Mouse (Mus musculus): ENCODE results near the gene Best2. TPM values are rescaled to one million over a fixed set of nuclear protein-coding genes. Genes with fewer than 3 reads are reported as not detected.
A peak's percentile ranks its signal among the peaks of the same experiment; 100 is the strongest.

Best2 gene
- total RNA-seq, 4 experiments from 2014 or later: not detected

DNA sequence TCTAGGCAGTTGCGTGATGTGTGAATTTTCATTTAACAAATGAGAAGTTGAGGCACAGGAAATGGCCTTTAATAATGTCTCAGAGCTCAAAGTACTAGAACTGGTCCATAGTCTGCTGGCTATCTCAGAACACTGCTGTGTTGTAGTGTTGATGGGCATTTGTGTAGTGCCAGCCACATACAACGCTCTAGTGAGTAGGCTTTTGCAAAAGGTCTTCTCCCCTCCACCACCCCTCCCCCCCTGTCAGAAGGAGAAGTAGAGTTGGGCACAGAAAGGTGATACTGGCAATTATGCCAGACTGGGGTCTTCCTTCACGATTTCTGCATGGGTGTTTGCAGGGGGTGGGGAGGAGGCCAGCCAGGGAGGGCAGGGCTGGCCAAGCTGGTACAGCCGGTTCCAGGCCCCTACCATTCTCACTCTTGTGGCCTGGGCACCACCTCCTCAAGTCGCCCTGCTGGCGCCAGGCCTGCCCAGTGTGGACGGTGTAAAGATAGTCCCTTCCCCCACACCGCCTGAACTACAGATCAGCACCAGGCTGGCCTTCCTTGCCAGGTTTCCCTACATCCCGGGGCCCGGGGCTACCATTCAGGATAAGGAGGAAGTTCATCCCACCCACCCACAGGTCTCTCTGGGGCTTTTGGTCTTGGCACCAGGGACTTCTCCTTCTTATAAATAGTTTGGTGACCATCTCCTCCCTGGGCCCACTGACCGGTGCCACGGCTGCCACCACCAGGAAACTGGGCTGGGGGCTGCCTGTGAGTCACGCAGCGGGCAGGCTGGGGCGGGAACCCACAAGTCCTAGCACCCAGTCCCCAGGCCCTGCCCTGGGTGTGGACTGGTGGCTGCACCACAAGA, 32.5 kb downstream of the Best2 start:
- no peak for DNase-seq

DNA sequence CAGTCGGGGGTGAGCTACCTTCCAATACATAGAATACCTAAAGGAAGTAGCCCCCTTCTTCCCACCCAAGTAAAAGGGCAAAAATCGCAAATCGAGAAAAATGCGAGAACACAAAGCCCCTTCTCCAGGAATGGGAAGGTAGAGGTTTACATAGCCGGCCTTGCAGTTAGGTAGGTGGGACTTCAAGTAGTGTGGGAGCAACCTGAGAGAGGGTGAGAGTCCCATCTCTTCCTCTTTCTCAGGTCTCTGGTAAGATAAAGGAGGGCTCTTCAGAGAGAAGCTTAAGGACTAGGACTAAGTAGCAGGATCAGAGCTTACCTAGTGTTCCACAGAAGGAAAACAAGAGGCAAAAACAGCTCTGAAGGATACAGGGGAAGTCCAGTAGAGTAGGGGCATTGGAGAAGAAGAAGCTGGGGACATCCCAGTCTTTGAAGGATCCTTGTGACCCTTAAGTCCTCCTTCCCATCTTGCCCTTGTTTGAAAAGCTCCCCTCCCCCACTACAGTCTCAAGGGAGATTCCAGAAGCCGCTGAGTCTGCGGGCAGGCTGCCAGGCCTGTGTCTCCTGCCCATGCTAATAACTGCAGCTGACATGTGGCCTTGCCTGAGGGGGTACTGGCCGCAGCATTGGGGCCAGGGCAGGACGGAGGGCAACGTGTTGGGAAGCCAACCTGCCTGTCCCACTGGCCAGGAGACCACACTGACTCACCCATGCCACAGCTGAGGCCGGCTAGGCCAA, 33.5 kb downstream of the Best2 start:
- peak; percentile 86 for DNase-seq

DNA sequence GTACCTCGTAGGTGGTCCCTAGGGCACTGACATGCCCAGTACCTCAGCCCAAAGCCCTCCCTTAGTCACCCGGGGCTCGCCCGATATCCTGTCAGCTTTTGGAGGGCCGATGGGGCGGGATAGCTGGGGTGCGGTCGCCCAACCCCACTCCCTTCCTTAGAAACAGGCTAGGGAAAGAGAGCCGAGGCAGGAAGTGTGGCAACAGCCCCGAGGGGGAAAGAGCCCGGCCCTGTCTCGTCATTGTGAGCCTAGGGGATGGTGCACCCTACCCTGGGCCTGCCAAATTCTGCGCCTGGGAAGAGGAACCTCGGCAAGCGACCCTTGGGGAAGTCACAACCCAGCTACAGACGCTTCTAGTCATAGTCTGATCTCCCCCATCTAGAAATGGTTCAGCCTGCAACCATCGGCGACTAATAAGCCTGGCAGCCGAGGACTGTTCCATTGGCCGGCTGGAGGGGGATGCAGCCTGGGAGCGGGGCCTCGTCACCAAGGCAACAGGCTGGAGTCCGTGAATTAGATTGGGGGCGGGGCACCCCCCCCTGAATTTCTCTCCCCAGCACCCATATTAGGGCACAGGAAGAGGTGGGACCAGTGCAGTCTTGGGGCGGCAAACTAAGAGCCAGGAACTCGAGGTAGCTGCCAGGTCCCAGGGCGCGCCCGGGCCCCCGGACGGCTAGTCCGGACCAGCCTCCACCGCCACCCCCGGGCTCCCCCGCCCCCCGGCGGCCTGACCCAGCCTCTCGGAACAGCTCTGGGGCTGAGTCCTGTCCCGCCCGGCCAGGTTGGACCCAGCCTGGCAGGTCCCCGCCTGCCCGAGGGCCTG, 34.5 kb downstream of the Best2 start:
- peak; percentile 93 for DNase-seq

DNA sequence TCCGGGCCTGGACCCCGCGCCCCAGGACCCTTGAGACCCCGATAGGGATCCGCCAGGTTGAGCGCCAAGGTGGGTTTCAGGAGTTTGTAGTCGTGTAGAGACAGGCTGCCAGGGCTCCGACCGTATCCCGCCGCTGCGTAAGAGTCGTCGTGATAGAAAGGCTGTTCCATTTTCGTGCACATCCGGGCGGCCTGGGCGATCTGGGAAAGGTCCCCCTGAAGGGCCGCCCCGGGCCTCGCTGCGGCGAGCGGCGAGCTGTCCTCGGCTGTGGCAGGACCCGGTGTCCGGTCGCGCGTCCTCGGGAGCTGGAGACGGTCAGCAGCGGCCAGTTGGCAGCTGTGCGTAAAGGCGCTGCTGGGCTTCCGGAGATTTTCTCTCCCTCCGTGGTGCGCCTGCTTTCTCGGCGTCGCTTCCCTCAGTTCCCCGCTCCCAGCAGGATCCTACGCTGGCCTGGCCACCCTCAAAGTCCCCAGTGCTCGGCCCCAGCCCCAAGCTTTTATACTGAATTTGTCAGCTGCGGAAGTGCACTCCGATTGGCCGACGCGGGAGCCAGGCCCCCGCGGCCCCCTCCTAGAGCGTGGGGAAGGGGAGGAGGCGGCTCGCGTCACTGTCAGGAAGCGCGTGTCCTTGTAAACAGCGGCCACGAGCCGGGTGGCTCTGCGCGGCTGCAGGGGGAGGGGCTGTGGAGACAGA, 35.9 kb downstream of the Best2 start, which contains the start of gene Junb:
Gene Junb, minus strand, starts transcription at position 471 of the 693 bp plus-strand sequence.
- peak; percentile 98 for DNase-seq

DNA sequence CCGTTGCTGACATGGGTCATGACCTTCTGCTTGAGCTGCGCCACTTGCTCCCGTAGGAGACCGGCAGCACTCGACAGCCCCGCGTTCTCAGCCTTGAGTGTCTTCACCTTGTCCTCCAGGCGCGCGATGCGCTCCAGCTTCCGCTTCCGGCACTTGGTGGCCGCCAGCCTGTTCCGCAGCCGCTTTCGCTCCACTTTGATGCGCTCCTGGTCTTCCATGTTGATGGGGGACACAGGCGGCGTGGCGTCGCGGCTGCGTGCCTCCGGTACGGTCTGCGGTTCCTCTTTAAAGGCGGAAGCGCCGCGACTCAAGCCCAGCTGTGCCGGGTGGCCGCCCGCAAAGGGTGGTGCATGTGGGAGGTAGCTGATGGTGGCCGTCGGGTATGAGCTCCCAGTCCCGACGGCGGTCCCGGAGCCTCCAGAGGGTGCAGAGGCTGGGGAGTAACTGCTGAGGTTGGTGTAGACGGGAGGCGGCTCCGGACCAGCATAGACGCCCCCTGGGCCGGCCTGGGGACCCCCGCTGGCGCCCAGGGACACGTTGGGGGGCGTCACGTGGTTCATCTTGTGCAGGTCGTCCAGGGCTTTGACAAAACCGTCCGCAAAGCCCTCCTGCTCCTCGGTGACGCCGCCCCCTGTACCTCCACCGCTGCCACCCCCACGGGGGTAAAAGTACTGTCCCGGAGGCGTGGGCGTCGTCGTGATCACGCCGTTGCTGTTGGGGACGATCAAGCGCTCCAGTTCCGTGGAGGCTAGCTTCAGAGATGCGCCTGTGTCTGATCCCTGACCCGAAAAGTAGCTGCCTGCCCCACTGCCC, 36.7 kb downstream of the Best2 start:
- DNase-seq: peak; percentile 78

DNA sequence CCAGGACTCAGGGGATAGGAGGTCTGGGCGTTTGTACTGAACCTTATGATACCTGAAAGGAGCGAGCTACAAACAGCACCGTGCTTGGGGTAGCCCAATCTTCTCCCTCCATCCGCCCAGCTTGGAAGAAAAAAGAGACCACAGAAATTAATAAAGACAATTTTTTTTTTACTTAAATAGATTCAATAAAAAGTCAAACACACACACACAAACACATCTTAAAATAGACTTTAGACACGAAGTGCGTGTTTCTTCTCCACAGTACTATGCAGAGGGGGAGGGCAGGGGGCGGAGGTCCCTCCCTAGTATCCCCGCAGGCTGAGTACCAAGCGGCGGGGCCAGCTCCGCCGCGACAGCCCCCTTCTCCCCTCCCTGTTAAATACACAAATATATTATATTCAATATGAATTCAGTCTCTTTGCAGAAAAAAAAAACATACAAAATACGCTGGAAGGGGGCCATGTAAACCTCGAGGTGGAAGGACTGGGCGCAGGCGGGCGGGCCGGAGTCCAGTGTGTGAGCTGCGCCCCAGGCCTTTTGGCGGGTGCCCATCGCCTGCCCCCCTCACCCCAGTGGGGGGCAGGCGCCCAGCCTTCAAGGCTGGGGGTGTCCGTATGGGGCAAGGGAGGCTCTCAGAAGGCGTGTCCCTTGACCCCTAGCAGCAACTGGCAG, 37.4 kb downstream of the Best2 start:
- DNase-seq: no peak

DNA sequence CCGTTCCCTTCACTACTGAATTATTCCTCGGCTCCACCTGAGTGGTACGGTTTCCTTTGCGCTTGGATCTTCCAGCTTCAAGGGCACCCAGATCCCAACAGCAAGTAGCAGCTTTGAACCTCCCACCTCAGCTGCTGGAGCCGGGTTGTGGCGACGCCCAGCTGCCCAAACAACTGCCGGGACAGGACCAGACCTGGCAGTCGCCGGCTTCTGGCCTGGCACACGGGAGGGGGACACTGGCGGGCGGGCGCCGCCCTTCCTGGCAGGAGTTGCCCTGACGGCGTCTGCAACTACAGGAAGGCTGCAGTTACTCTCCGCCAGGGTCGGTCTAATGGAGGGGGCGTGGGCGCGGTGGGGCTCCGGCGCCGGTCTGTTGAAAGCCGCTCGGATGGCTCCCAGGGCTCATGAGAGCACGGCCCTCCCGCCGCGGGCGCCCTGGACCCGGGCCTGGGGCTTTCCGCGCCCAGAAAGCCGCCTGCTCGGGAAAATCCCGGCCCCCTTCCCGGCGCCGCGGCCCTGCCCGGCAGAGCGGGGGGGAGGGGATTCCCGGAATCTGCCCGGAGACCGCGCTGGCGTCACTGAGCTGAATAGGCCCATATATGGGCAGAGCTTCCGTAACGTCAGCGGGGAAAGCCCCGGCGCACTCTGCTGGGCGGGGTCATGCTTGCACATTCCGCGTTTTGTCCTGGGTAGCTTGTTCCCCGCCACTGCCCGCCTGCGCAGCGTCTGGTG, 38.1 kb downstream of the Best2 start:
- DNase-seq: peak; percentile 97

DNA sequence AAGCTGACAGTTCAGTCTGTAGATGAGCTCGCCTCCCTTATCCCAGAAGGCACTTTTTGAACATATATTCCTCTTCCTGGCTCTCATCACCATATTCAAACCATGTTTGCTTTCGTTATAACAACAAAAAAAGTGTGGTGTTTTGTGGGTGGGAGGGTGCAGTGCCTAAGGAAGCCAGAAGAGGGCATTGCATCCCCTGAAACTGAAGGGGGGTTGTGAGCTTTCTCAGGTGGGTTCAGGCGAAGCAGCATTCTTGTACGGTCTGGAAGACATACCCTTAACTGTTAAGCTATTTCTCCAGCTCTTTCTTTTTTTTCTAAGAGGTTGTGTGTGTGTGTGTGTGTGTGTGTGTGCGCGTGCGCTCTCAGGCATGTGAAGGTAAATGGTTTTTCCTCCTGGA, 38.9 kb downstream of the Best2 start:
- peak; percentile 61 for DNase-seq

DNA sequence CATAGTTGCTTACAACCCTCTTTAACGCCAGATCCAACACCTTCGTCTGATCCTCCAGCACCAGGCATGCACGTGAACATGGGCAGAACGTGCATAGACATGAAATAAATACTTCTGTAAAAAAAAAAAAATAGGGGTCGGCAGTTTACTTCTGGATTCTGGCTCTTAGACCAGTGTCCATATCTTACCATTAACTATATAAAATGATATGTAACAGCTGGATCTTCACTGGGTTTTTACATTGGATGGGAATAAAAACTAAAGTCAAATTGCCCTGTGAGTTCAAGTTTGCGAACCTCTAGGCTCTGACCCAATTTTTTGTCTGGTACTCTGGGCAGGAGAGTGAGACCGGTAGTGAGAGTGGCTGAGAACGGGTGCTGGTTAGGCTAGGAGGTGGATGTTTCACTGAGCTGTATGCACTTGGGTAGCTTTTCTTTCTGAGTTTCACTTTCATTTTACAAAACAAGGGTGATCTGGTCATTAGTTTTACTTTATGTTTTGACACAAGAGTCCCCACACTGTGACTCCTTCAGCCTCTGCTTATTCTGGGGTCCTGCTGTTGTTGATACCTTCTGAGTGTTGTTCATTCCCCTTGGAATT, 39.7 kb downstream of the Best2 start:
- DNase-seq: no peak

DNA sequence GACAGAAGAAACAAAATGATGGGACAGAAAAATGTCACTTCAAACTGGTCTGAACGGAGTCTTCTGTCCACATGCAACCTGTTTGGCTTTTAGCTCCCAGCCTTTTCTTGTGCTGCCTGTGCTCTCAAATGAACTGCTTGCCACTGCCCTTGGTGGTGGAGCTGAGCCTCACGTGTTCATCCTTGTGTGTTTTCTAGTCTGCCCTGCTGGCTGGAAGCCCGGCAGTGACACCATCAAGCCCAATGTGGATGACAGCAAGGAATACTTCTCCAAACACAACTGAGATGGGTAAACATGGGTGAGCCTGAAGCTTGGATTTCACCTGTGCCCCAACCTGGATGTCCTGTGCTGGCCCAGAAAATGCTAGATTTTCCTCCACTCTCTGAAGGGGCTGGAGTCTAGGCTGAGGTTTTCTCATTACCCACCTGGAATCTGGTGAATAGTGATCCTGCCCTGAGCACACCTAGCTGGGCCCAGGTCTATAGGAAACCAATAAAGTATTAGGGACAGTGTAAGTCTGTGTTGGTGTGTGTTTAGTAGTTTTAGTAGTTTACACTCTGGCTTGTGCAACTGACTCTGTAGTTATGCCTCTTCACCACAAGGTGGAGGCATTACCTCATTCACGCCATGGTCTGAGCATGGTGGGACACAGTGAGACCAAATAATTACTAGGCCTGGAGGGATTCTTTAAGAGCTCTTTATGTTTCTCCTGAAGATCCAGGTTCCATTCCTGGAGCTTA, 40.4 kb downstream of the Best2 start:
- peak; percentile 88 for DNase-seq

DNA sequence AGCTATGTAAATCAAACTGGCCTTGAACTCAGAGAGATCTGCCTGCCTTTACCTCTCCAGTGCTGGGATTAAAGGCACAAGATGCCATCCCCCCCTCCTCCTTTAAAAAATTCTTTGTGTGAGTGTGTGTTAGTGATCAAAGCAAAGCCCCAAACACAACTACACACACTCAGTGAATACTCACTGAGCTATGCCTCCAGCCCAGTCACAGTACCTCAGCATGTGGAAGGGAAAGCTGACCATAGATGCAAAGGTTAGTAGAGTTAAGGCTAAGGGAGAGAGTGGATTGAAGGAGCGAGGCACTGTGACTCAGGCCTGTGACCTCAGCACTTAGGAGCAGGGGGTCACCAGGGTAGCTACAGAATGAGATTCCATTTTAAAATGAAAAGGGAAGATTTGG, 41.3 kb downstream of the Best2 start:
- no peak for DNase-seq

DNA sequence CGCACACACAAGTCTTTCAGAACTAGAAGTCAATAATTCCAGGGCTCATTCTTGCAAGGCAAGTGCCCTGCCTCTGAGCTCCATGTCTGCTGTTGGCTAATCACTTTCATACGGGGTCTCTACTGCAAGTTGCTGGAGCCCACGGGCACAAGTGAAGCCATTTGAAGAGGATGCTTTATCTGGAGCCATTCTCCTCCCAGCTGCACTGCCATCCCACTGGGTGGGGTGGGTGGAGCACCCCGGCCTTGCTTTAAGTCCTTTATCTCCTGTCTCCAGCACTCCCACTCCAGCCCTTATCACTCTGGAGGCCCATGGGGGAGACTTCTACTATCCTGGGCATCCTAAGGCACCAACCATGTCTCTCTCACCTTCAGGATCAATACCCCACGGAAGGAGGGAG, 43.4 kb downstream of the Best2 start:
- no peak for DNase-seq

DNA sequence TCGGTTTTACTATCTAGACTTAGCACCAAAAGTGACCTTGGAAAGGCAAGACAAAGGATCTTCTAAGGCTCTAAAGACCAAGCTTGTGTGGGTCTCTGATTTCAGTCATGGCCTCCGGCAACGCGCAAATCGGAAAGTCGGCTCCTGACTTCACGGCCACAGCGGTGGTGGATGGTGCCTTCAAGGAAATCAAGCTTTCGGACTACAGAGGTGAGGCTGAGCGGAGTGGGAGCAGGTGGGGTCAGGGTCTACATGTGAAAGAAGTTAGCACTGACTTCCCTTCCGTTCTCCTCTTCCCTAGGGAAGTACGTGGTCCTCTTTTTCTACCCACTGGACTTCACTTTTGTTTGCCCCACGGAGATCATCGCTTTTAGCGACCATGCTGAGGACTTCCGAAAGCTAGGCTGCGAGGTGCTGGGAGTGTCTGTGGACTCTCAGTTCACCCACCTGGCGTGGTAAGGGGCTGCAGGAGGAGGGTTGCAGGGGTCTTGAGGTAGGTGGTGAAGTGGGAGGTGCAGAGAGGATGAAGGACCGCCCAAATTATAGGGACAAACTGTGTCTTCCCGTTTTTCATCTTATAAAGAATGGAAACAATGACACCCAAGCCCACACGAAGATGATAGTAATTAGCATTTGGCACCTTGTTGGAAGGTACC, 44.1 kb downstream of the Best2 start:
- DNase-seq: no peak

DNA sequence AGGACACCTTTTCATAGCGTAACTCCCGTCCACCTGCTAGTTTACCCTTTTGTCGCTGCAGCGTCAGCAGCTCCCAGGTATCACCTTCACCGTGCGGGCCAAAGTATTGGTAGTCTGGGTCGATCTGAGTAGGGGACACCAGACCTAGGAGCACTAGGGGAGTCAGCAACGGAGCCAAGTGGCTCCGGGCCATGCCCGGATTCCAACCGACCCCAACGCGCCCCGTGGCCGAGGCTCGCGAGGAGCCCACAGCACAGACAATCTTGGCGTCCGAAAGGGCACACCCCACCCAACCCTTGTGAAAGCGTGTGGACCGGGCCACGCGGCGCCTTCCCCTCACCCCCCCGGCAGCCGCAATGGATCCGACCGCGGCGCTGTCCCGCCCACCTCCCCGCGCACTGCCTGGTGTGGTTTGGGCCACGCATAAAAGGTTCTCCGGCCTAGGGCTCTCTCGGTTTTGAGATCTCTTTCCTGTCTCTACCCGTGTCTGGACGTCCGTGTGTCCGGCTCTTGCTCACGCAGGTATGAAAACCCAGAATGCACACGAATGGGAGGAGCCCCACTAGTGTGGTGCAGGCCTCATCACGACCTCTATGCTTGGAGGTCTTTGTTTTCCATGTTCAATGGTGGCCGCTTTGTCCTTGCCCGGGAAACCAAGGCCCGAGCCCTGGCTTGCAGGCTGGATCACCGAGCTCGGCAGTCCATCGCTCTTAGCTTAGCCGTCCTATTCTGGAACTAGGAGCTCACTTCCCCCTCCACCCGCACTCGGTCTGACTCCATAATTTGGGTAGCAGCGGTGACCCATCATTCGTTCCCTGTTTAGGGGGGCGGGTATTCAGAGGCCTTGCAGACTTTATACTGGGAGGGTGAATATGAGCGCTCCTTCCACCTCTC, 44.8 kb downstream of the Best2 start, which contains the start of the genes Gm49661, Prdx2 and Rnaseh2a:
Gene Gm49661, minus strand, starts transcription at position 193 of the 894 bp plus-strand sequence.
Gene Prdx2, plus strand, starts transcription at position 347 of the 894 bp plus-strand sequence.
Gene Rnaseh2a, minus strand, starts transcription at position 527 of the 894 bp plus-strand sequence.
- peak; percentile 63 for DNase-seq

DNA sequence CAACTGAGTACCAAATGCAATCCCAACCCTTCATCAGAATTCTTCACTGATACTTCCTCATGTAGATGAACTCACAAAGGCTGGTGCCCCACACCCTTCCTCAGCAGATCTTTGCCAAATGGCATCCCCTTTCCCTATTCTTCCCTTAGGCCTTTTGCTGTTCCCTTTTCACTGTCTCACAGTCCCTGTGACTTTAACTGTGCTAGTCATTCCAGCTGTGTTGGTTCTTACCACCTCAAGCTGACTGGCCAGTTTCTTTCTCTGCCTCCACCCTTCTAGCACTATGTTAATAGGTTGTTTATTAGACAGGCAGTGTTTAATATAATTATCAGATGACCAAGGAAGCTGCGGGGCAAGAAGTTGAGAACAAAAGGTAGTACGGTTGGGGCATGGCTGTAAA, 45.7 kb downstream of the Best2 start:
- DNase-seq: no peak

DNA sequence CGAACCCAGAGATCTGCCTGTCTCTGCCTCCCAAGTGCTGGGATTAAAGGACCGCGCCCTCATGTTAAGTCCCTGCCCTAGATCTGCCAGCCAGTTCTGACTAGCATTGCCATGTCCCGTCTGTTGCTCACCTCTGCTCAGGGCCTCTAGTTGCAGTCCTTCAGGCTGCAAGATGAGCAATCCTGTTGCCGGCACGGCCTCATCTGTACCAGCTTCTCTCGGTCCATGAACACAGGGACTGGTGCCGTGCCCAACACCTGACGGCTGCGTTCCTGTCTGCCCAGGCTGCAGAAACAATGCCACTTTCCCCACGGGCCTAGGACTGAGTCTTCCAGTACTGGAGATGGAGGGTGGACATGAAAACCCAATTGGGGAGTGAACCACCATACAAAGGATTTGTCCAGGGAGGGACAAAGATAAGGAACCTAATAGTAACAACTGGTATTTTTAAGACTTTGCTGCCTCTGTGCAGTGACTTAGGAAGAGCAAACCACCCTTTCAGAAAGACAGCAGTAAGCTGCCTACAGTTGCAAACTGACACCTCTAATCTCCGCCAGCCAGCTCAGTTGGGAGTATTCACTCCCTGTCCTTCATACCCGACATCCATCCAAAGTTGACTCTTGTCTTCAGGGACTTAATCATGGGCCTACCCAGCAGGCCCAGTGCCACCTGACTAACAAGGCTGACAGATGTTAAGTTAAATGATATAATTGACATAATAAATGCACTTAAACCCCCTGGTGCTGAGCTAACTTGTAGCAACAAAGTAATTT, 46.6 kb downstream of the Best2 start:
- DNase-seq: no peak

All from adrenal gland, adult 8-10 months (tissue).